Mouse (Mus musculus) CH12.LX (cell line): ENCODE results near the gene Tro.

ENCODE experiments used
- CHD2 ChIP-seq: IDR thresholded peaks from 2 replicates; pipeline ENCODE4 v1.6.1; 2011; ENCODE audit warnings: low read length, improper control_type of control experiment
- MXI1 ChIP-seq: IDR thresholded peaks from 2 replicates; pipeline ENCODE4 v1.6.1; 2011; ENCODE audit warnings: mild to moderate bottlenecking, low read depth, low read length, improper control_type of control experiment
- NELFE ChIP-seq: IDR thresholded peaks from 2 replicates; pipeline ENCODE4 v1.6.1; 2011; ENCODE audit warnings: low read depth, low read length, improper control_type of control experiment
- ZMIZ1 ChIP-seq: IDR thresholded peaks from 2 replicates; pipeline ENCODE4 v1.6.1; 2012; ENCODE audit warnings: low read depth, mild to moderate bottlenecking, inconsistent platforms, low read length, improper control_type of control experiment

DNA sequence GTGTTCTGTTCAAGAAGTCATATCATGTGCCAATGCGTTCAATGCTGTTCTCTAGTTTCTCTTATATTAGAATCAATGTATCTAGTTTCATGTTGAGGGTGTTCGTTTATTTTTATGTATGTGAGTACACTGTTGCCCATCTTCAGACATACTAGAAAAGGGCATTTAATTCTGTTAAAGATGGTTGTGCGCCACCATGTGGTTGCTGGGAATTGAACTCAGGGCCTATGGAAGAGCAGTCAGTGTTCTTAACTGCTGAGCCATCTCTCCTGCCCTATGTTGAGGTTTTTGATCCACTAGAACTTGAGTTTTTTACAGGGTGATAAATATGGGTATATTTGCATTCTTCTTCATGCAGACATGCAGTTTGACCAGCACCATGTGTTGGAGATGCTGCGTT, 5.4 kb upstream of the Tro start:
- TF ChIP-seq MXI1 (no peak), CHD2 (no peak), ZMIZ1 (no peak), NELFE (no peak)
